Mouse (Mus musculus): ENCODE measurements at regions not wholly inside any gene's neighbourhood (a gene's known extent, or its start where the extent isn't known, plus 50 kb on each side); places are given as distances from the start of the nearest gene placed in this dataset.

DNA sequence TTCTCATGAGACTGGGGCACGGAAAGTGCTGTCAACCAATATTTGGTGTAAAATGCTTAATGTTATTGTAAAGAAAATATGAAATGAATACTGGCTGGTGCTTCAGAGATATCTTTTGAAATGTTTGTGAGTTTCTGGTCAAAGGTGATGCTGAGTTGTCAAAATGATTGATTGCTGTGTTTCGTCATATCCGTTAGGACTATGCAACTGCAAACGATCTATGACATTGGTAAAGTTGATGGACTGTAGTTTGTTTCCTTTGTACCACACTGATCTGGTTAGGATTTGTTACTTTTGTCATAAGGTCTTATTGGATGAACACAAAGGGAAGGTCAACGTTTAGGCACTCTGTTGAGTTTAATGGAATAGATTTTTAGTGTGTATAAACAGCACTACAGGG is 929.1 kb downstream of the Epha7 start:
- Histone ChIP-seq H3K4me2 (ENCODE audit: low read depth, low read length) (no peak overlapping the region), H3K27ac (ENCODE audit: low read length) (no peak overlapping the region), H3K4me1 (ENCODE audit: control insufficient read depth, insufficient read depth, low read length) (no peaks in the 10 kb centered on the region), H3K36me3 (ENCODE audit: control insufficient read depth, insufficient read depth, low read length) (no peaks in the 10 kb centered on the region), H3K4me3 (replicated peaks; ENCODE audit: low read length) (no peak overlapping the region), H3K27me3 (ENCODE audit: control insufficient read depth, insufficient read depth, low read length) (no peaks in the 10 kb centered on the region), H3K9me3 (replicated peaks; ENCODE audit: control insufficient read depth, low read length) (no peaks in the 10 kb centered on the region), H3K9ac (ENCODE audit: low read length) (no peak overlapping the region)
- no peak for ATAC-seq (ENCODE audit: insufficient read depth, low FRiP score)
- 45% methylated on average over 5 of the region's 5 CpGs for WGBS

DNA sequence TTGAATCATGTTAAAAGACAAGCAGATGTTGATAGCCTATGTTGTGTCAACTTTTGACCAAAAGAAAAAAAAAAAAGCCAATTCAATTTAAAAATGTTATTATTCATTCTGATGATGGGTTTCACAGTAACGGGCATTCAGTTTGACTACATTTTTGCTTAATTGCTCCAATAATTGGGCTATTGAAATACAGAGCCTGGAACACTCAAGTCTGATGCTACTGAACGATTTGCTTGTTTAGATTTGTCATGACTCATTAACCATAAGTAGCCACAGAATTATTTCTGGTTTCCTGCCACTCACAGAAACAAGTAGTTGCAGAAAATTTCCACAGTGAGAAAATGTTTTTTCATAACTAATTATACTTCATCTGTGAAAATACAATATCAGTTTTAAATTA is 929.8 kb downstream of the Epha7 start:
- H3K4me1 ChIP-seq (ENCODE audit: control insufficient read depth, insufficient read depth, low read length): no peaks in the 10 kb centered on the region
- H3K27me3 ChIP-seq (ENCODE audit: control insufficient read depth, insufficient read depth, low read length): no peaks in the 10 kb centered on the region
- H3K27ac ChIP-seq (ENCODE audit: low read length): no peak overlapping the region
- H3K36me3 ChIP-seq (ENCODE audit: control insufficient read depth, insufficient read depth, low read length): no peaks in the 10 kb centered on the region
- H3K9ac ChIP-seq (ENCODE audit: low read length): no peak overlapping the region
- no peak for ATAC-seq (ENCODE audit: insufficient read depth, low FRiP score)
- no peak overlapping the region for H3K4me3 ChIP-seq (replicated peaks; ENCODE audit: low read length)
- no peaks in the 10 kb centered on the region for H3K9me3 ChIP-seq (replicated peaks; ENCODE audit: control insufficient read depth, low read length)
- WGBS: 61% methylated on average over 2 of the region's 2 CpGs
- H3K4me2 ChIP-seq (ENCODE audit: low read depth, low read length): no peak overlapping the region

All from stomach, embryonic 16.5 days (tissue).